Mouse (Mus musculus) neural tube, embryonic 13.5 days (tissue): ENCODE results near the gene Cnot6l. TPM values are rescaled to one million over a fixed set of nuclear protein-coding genes. Genes with fewer than 3 reads are reported as not detected.

Source experiments
- ATAC-seq: fragments of 200-750 bp; cut with Nextera tagmentation; 2 replicates; pipeline ENCODE4 v1.8.0; 2017; ENCODE audit warnings: low read depth, mild to moderate bottlenecking, moderate TSS enrichment, moderate library complexity
- H3K27ac ChIP-seq: fragments of 300-500 bp; sonication (generic); replicated peaks from 2 replicates; pipeline ENCODE4 v1.5.1; 2015; ENCODE audit warnings: moderate library complexity, mild to moderate bottlenecking, inconsistent platforms
- H3K27me3 ChIP-seq: fragments of 300-500 bp; sonication (generic); 2 replicates; pipeline ENCODE4 v1.6.1; 2015; ENCODE audit warnings: mild to moderate bottlenecking, inconsistent platforms
- H3K36me3 ChIP-seq: fragments of 300-500 bp; sonication (generic); 2 replicates; pipeline ENCODE4 v1.6.1; 2015; ENCODE audit warnings: mild to moderate bottlenecking, inconsistent platforms
- H3K4me1 ChIP-seq: fragments of 300-500 bp; sonication (generic); replicated peaks from 2 replicates; pipeline ENCODE4 v1.6.1; 2015; ENCODE audit warnings: inconsistent platforms
- H3K4me2 ChIP-seq: fragments of 300-500 bp; sonication (generic); 2 replicates; pipeline ENCODE4 v1.6.1; 2015; ENCODE audit warnings: inconsistent platforms, mild to moderate bottlenecking, moderate library complexity
- H3K4me3 ChIP-seq: fragments of 300-500 bp; sonication (generic); 2 replicates; pipeline ENCODE4 v1.5.1; 2015; ENCODE audit warnings: mild to moderate bottlenecking, inconsistent platforms
- H3K9ac ChIP-seq: fragments of 300-500 bp; sonication (generic); 2 replicates; pipeline ENCODE4 v1.6.1; 2015; ENCODE audit warnings: moderate library complexity, mild to moderate bottlenecking, inconsistent platforms
- H3K9me3 ChIP-seq: fragments of 300-500 bp; sonication (generic); 2 replicates; pipeline ENCODE4 v1.6.1; 2016; ENCODE audit warnings: inconsistent platforms
- WGBS: fragments of 180-500 bp; shearing (Covaris S2); methylation state at CpG from one replicate; pipeline ENCODE4 v1.1.7; 2015; 5-methylcytosine and 5-hydroxymethylcytosine counted together
- polyA plus RNA-seq: library from polyadenylated mRNA; unstranded; fragments of >200 nt; fragmentation: Nextera tagmentation; extraction: Ambion mirVana; gene quantifications from 2 replicates; pipeline ENCODE4 v1.2.1, GENCODE M21; 2015

Gene Cnot6l
- 13.0 and 13.7 TPM in 2 replicates for polyA plus RNA-seq

- ATAC-seq = no peak
- no peaks in the 10 kb centered on the region for H3K36me3 ChIP-seq
- no peaks in the 10 kb centered on the region for H3K9me3 ChIP-seq
- peak within 1 kb of the TSS; percentile 99 for H3K9ac ChIP-seq
- peak within 1 kb of the TSS; percentile 81 for H3K4me2 ChIP-seq
- no peaks in the 10 kb centered on the region for H3K27me3 ChIP-seq
- peaks cover 12% of the 10 kb centered on the region for H3K4me1 ChIP-seq
- peak within 1 kb of the TSS; percentile 99 for H3K27ac ChIP-seq
- peak within 1 kb of the TSS; percentile 97 for H3K4me3 ChIP-seq
- WGBS = 51% methylated on average over 5 of the region's 5 CpGs
Observed at GRCm38 (mm10) chr5:96164021-96164411, at the start of gene Cnot6l. TSS of gene Cnot6l (minus strand) at chr5:96164171.

- Histone ChIP-seq H3K4me1 (peaks cover 16% of the 10 kb centered on the region), H3K9ac (peak overlapping the region; percentile 86), H3K9me3 (no peaks in the 10 kb centered on the region), H3K4me3 (peak overlapping the region; percentile 86), H3K27me3 (no peaks in the 10 kb centered on the region), H3K27ac (peak overlapping the region; percentile 71), H3K4me2 (peak overlapping the region; percentile 80), H3K36me3 (peaks cover 10% of the 10 kb centered on the region; the same call in 1 of the 2 replicates)
- under 1% methylated on average over 35 of the region's 35 CpGs for WGBS
- peak; percentile 96 for ATAC-seq
Observed at GRCm38 (mm10) chr5:96209916-96210583, 46.1 kb upstream of the Cnot6l start.

- 5% methylated on average over 17 of the region's 17 CpGs for WGBS
Observed at GRCm38 (mm10) chr5:96209459-96209858, 45.5 kb upstream of the Cnot6l start, which contains the start of gene Mrpl1. TSS of gene Mrpl1 (plus strand) at chr5:96209493.

GRCm38 (mm10) chr5:96208543-96208942 lies 44.6 kb upstream of the Cnot6l start:
- ATAC-seq = no peak
- 74% methylated on average over 4 of the region's 4 CpGs for whole genome bisulfite sequencing
- no peak overlapping the region for H3K9ac ChIP-seq
- H3K4me2 ChIP-seq = peak overlapping the region; percentile 80
- H3K36me3 ChIP-seq = no peaks in the 10 kb centered on the region
- H3K4me1 ChIP-seq = peaks cover 16% of the 10 kb centered on the region
- no peaks in the 10 kb centered on the region for H3K27me3 ChIP-seq
- H3K4me3 ChIP-seq = no peak overlapping the region
- no peak overlapping the region for H3K27ac ChIP-seq
- no peaks in the 10 kb centered on the region for H3K9me3 ChIP-seq

More at GRCm38 (mm10) chr5:96209459-96209858, 45.5 kb upstream of the Cnot6l start, which contains the start of gene Mrpl1:
- peaks cover 16% of the 10 kb centered on the region for H3K4me1 ChIP-seq
- peaks cover 7% of the 10 kb centered on the region; the same call in 1 of the 2 replicates for H3K36me3 ChIP-seq
- H3K4me2 ChIP-seq = peak within 1 kb of the TSS; percentile 80
- peak within 1 kb of the TSS; percentile 86 for H3K4me3 ChIP-seq
- H3K27me3 ChIP-seq = no peaks in the 10 kb centered on the region
- H3K27ac ChIP-seq = peak within 1 kb of the TSS; percentile 71
- peak within 1 kb of the TSS; percentile 86 for H3K9ac ChIP-seq
- no peaks in the 10 kb centered on the region for H3K9me3 ChIP-seq
- peak; percentile 68 for ATAC-seq

GRCm38 (mm10) chr5:96207531-96207930 lies 43.6 kb upstream of the Cnot6l start:
- Histone ChIP-seq H3K9me3 (no peaks in the 10 kb centered on the region), H3K9ac (no peak overlapping the region), H3K4me1 (peaks cover 16% of the 10 kb centered on the region), H3K27ac (no peak overlapping the region), H3K4me3 (no peak overlapping the region), H3K36me3 (no peaks in the 10 kb centered on the region), H3K27me3 (no peaks in the 10 kb centered on the region), H3K4me2 (no peak overlapping the region)
- 80% methylated on average over 2 of the region's 2 CpGs for WGBS
- ATAC-seq = no peak

- ATAC-seq = no peak
- H3K36me3 ChIP-seq = no peaks in the 10 kb centered on the region
- no peak overlapping the region for H3K4me2 ChIP-seq
- H3K27ac ChIP-seq = no peak overlapping the region
- peaks cover 16% of the 10 kb centered on the region for H3K4me1 ChIP-seq
- no peaks in the 10 kb centered on the region for H3K9me3 ChIP-seq
- no peaks in the 10 kb centered on the region for H3K27me3 ChIP-seq
- H3K9ac ChIP-seq = no peak overlapping the region
- no peak overlapping the region for H3K4me3 ChIP-seq
- 63% methylated on average over 2 of the region's 2 CpGs for WGBS
Observed at GRCm38 (mm10) chr5:96206897-96207296, 42.9 kb upstream of the Cnot6l start.

- Histone ChIP-seq H3K9me3 (no peaks in the 10 kb centered on the region), H3K27me3 (no peaks in the 10 kb centered on the region), H3K36me3 (no peaks in the 10 kb centered on the region), H3K4me2 (no peak overlapping the region), H3K4me1 (peaks cover 1% of the 10 kb centered on the region; the same call in 1 of the 2 replicates), H3K9ac (no peak overlapping the region), H3K27ac (no peak overlapping the region), H3K4me3 (no peak overlapping the region)
- no peak for ATAC-seq
- 80% methylated on average over 10 of the region's 10 CpGs for WGBS
Observed at GRCm38 (mm10) chr5:96201462-96202154, 37.6 kb upstream of the Cnot6l start.

- WGBS = 88% methylated on average over 3 of the region's 3 CpGs
Observed at GRCm38 (mm10) chr5:96200269-96200668, 36.3 kb upstream of the Cnot6l start.

GRCm38 (mm10) chr5:96198271-96198670 lies 34.3 kb upstream of the Cnot6l start:
- no peak overlapping the region for H3K27ac ChIP-seq
- WGBS = 82% methylated on average over 6 of the region's 6 CpGs
- H3K27me3 ChIP-seq = no peaks in the 10 kb centered on the region
- H3K36me3 ChIP-seq = no peaks in the 10 kb centered on the region
- no peak for ATAC-seq
- no peaks in the 10 kb centered on the region for H3K9me3 ChIP-seq
- H3K4me3 ChIP-seq = no peak overlapping the region
- H3K4me2 ChIP-seq = no peak overlapping the region
- H3K9ac ChIP-seq = no peak overlapping the region
- no peaks in the 10 kb centered on the region for H3K4me1 ChIP-seq

More at GRCm38 (mm10) chr5:96200269-96200668, 36.3 kb upstream of the Cnot6l start:
- H3K9me3 ChIP-seq = no peaks in the 10 kb centered on the region
- H3K4me2 ChIP-seq = no peak overlapping the region
- H3K36me3 ChIP-seq = no peaks in the 10 kb centered on the region
- H3K9ac ChIP-seq = no peak overlapping the region
- H3K27ac ChIP-seq = no peak overlapping the region
- no peaks in the 10 kb centered on the region for H3K4me1 ChIP-seq
- H3K27me3 ChIP-seq = no peaks in the 10 kb centered on the region
- no peak for ATAC-seq
- no peak overlapping the region for H3K4me3 ChIP-seq

GRCm38 (mm10) chr5:96196547-96197052 lies 32.6 kb upstream of the Cnot6l start:
- ATAC-seq = no peak
- 82% methylated on average over 2 of the region's 2 CpGs for WGBS
- Histone ChIP-seq H3K4me2 (no peak overlapping the region), H3K4me3 (no peak overlapping the region), H3K9ac (no peak overlapping the region), H3K27me3 (no peaks in the 10 kb centered on the region), H3K27ac (no peak overlapping the region), H3K36me3 (no peaks in the 10 kb centered on the region), H3K9me3 (no peaks in the 10 kb centered on the region), H3K4me1 (no peaks in the 10 kb centered on the region)

GRCm38 (mm10) chr5:96191251-96191650 lies 27.3 kb upstream of the Cnot6l start:
- no peaks in the 10 kb centered on the region for H3K4me1 ChIP-seq

GRCm38 (mm10) chr5:96189761-96190160 lies 25.8 kb upstream of the Cnot6l start:
- Histone ChIP-seq H3K4me3 (no peak overlapping the region), H3K36me3 (no peaks in the 10 kb centered on the region), H3K4me1 (no peaks in the 10 kb centered on the region), H3K9me3 (no peaks in the 10 kb centered on the region), H3K27me3 (no peaks in the 10 kb centered on the region), H3K9ac (no peak overlapping the region), H3K4me2 (no peak overlapping the region), H3K27ac (no peak overlapping the region)
- WGBS = 93% methylated on average over 1 of the region's 1 CpGs
- ATAC-seq = no peak

More at GRCm38 (mm10) chr5:96191251-96191650, 27.3 kb upstream of the Cnot6l start:
- Histone ChIP-seq H3K4me3 (no peak overlapping the region), H3K36me3 (no peaks in the 10 kb centered on the region), H3K27me3 (no peaks in the 10 kb centered on the region), H3K9me3 (no peaks in the 10 kb centered on the region), H3K4me2 (no peak overlapping the region), H3K27ac (no peak overlapping the region), H3K9ac (no peak overlapping the region)
- WGBS = 66% methylated on average over 4 of the region's 4 CpGs
- ATAC-seq = no peak
